Mouse (Mus musculus): Measurements from ENCODE around the gene Lenep. TPM values are rescaled to one million over a fixed set of nuclear protein-coding genes. Genes with fewer than 3 reads are reported as not detected.

The Lenep gene
- polyA plus RNA-seq, 1 experiment, result not detected

DNA sequence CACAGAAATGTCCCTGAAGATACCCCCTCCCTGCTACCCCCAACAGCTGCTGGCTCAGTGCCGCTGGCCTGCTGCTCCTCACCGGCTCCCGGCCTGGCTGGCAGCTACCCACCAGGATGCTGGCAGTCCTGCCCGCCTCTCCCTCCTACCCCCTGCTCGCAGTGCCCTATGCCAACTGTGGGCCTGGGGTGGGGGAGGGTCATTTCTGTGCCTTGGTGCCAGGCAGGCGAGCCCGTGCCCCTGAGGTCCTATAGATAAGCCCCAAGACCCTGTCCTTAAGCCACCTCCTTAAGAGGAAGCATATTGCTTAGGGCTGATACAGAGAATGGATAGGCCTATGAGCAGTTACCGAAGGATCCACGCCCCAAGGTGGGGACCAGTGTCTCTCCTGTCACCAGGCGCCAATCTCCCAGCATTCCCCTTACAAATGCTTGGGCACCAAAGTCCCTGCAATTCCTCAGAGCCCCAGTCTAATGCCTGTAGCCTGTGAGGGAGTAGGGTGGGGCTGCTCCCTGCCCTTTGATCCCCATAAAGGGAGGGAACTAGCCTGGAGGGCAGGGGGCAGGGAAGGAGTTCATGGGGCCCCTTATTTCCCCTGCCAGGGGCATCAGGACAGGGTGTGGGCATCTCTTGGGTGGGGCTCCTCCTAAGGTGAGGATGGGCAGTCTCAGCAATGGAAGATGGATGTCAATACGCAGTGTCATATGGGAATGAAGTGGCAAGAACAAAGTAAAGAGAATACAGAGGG is 14.3 kb downstream of the Lenep start:
- Histone ChIP-seq H3K4me1 (ENCODE audit: control insufficient read depth, insufficient read depth, low read length) (no peaks in the 10 kb centered on the region), H3K27ac (ENCODE audit: insufficient read depth, low read length) (no peak overlapping the region), H3K4me3 (ENCODE audit: insufficient read depth, low read length) (no peak overlapping the region)
- TF ChIP-seq POLR2A (IDR thresholded peaks at IDR 0.05; ENCODE audit: low read depth, low read length) (no peak), CTCF (IDR thresholded peaks at IDR 0.05; ENCODE audit: borderline replicate concordance, insufficient read depth, low read length) (no peak)

DNA sequence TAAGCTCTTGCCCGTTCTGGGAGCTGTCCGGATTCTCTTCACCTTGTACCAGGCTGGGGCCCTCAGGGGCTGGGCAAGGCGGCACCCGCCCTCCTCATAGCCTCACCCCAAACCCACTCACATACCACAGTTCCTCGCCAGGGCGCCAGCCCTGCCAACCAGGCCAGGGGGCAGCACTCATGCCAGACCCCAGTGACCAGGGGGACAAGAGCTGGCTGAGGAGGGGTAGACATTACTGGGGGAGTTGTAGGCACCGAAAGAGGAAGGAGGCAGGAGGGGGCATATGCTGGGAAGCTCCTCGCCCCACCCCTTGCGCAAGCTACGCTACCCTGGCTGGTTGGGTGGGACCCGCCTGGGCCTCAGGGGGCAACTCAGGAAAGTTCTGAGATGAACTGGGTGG is 15.0 kb downstream of the Lenep start:
- H3K4me1 ChIP-seq (ENCODE audit: control insufficient read depth, insufficient read depth, low read length), result no peaks in the 10 kb centered on the region
- no peak overlapping the region for H3K27ac ChIP-seq (ENCODE audit: insufficient read depth, low read length)
- no peak overlapping the region for H3K4me3 ChIP-seq (ENCODE audit: insufficient read depth, low read length)
- no peak for TF ChIP-seq POLR2A (IDR thresholded peaks at IDR 0.05; ENCODE audit: low read depth, low read length)
- no peak for TF ChIP-seq CTCF (IDR thresholded peaks at IDR 0.05; ENCODE audit: borderline replicate concordance, insufficient read depth, low read length)

DNA sequence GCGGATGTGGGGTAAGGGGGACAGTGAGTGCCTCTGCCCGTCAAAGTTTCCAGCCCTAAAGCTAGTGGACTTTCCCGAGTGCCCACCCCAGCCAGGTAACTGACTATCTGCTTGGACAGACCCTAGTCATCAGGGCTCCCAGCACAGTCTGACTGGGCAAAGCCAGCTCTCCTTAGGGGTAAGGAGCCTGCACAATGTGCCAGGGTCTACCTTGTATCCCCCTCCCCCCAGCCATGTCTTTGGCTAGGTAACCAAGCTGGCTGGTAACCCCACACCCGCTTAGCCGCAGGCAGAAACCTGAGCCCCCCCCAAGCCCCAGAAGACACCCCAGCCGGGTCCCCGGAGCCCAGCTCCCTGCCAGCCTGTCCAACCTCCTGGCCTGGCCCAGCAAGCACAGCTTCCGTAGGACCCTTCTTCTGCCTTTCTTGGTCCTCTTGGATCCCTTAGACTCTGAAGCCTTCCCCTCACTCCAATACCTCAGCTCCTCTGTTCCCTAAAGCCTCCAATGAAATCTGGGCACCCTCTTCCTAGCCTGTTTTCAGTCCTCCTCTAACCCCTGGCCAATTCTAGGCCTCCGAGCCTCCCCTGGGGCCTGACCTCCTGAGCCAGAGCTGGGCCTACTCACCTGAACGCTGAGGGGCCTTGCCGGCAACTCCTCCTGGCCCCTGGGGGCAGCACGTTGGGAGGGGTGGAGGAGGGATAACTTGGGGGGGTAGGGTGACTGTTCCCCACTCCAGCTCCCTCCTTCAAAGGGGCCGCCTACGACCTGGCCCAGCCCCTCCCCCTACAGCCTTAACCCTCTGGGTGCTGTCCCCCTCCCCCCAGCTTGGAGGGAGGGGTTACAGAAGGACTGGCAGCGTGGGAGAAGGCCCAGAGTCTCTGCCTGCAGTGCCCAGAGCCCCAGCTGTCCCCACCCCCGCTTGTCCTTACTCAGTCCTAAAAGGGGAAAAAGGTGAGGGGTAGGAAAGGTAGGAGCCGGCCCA is 15.9 kb downstream of the Lenep start:
- Histone ChIP-seq H3K27ac (ENCODE audit: insufficient read depth, low read length) (no peak overlapping the region), H3K4me3 (ENCODE audit: insufficient read depth, low read length) (no peak overlapping the region), H3K4me1 (ENCODE audit: control insufficient read depth, insufficient read depth, low read length) (no peaks in the 10 kb centered on the region)
- no peak for TF ChIP-seq POLR2A (IDR thresholded peaks at IDR 0.05; ENCODE audit: low read depth, low read length)
- no peak for TF ChIP-seq CTCF (IDR thresholded peaks at IDR 0.05; ENCODE audit: borderline replicate concordance, insufficient read depth, low read length)

DNA sequence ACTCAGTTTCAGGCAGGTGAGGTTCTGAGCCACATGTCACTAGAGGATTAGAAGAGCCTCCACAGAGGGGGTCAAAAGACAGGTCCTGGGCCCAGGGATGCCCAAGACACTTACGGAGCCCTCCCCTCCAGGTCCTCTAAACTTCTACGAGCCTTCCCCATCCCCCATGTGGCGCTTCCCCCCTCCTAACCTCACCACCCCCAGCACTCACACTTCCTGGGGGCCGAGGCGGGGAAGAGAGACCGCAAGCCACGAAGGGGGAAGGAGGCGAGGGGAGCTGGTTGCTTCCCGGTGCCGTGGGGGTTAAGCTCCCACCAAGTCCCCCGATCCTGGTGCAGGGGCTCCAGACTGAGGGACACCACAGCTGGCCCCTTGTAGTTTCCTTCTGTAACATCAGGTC is 17.1 kb downstream of the Lenep start:
- Histone ChIP-seq H3K4me1 (ENCODE audit: control insufficient read depth, insufficient read depth, low read length) (no peaks in the 10 kb centered on the region), H3K27ac (ENCODE audit: insufficient read depth, low read length) (no peak overlapping the region), H3K4me3 (ENCODE audit: insufficient read depth, low read length) (no peak overlapping the region)
- TF ChIP-seq POLR2A (IDR thresholded peaks at IDR 0.05; ENCODE audit: low read depth, low read length), result no peak
- TF ChIP-seq CTCF (IDR thresholded peaks at IDR 0.05; ENCODE audit: borderline replicate concordance, insufficient read depth, low read length), result no peak

DNA sequence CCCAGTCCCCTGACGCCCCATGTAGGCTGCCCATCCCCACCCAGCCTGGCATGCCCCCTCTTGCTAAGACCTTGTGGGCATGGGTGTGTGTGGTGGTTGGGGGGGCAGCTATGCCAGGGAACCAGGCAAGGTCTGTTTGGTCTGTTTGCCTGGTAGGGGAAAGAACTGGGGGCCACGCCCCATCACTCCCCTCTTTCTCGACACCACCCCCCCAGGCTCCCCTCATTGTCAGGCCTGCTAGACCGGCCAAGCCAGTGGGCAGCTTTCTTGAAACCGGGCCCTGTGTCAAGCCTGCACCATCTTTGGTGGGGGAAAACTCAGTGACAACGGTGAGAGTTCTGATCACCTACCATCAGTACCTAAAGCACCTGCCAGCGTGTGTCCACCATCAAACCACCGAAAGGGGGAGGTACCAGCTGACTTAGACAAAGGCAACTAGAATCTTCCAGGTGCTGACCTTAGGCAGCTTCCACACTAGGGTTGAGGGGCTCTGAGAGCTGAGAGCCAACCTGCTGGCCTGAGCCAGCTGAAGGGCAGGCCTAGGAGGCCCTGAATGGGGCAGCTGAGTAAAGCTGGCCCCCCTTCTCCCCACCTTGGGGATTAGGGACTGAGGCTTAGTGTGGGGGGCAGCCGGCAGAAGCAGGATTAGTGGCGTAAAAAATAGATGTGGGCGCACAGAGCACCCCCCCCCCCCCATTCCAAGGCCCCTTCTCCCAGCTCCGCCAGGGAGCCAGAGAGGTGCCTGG is 18.1 kb downstream of the Lenep start:
- H3K4me3 ChIP-seq (ENCODE audit: insufficient read depth, low read length), result no peak overlapping the region
- H3K4me1 ChIP-seq (ENCODE audit: control insufficient read depth, insufficient read depth, low read length), result 0 out of 2 replicates have a peak, but pooled peaks cover 1% of the 10 kb centered on the region
- no peak overlapping the region for H3K27ac ChIP-seq (ENCODE audit: insufficient read depth, low read length)
- TF ChIP-seq CTCF (IDR thresholded peaks at IDR 0.05; ENCODE audit: borderline replicate concordance, insufficient read depth, low read length), result no peak
- TF ChIP-seq POLR2A (IDR thresholded peaks at IDR 0.05; ENCODE audit: low read depth, low read length), result no peak

DNA sequence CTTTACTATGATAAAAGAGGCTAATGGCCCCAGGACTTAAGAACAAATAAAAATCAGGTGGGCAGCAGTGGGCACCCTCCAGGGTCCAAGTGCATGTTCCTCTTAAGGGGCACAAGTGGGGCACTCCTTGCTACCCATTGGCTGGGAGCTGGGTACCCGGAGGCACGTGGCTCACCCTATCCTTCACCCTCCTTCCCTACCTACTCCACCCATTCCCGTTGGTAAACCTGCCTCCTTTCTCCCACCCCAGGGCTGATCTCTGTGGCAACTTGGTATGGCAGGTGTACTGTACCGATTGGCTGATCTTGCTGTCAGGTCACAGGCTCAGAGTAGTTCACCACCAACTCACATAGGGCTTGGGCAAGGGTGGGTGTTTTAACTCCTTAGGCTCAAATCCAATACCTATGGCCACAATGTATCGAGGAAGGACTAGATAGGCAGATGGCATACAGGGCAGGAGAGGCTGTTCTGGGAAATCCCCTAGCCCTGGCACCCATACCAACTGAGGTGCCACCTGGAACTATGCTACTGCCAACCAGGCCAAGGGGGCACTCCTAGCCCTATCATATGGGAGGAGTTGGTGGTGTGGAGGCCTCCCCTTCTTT is 18.8 kb downstream of the Lenep start:
- Histone ChIP-seq H3K4me3 (ENCODE audit: insufficient read depth, low read length) (no peak overlapping the region), H3K4me1 (ENCODE audit: control insufficient read depth, insufficient read depth, low read length) (0 out of 2 replicates have a peak, but pooled peaks cover 6% of the 10 kb centered on the region), H3K27ac (ENCODE audit: insufficient read depth, low read length) (no peak overlapping the region)
- TF ChIP-seq POLR2A (IDR thresholded peaks at IDR 0.05; ENCODE audit: low read depth, low read length) (no peak), CTCF (IDR thresholded peaks at IDR 0.05; ENCODE audit: borderline replicate concordance, insufficient read depth, low read length) (no peak)

DNA sequence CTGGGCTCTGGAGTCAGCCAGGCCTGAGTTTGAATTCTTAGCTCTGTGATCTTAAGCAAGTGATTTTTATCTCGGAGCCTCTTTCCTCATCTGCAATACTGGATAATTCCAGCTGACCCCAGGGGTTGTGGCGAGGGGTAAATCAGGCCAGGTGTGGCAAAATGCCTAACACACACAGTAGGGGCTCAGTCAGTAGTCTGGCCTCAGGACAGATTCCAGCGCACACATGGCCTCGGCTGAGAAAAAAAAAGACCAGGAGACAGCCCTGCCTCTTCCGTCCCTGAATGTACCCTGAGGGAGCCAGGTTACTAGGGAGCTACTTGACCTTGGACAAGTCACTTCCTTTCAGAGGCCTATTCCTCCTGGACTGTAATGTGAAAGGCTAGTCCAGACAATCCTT is 19.6 kb downstream of the Lenep start:
- H3K4me1 ChIP-seq (ENCODE audit: control insufficient read depth, insufficient read depth, low read length), result 0 out of 2 replicates have a peak, but pooled peaks cover 7% of the 10 kb centered on the region
- no peak overlapping the region for H3K4me3 ChIP-seq (ENCODE audit: insufficient read depth, low read length)

DNA sequence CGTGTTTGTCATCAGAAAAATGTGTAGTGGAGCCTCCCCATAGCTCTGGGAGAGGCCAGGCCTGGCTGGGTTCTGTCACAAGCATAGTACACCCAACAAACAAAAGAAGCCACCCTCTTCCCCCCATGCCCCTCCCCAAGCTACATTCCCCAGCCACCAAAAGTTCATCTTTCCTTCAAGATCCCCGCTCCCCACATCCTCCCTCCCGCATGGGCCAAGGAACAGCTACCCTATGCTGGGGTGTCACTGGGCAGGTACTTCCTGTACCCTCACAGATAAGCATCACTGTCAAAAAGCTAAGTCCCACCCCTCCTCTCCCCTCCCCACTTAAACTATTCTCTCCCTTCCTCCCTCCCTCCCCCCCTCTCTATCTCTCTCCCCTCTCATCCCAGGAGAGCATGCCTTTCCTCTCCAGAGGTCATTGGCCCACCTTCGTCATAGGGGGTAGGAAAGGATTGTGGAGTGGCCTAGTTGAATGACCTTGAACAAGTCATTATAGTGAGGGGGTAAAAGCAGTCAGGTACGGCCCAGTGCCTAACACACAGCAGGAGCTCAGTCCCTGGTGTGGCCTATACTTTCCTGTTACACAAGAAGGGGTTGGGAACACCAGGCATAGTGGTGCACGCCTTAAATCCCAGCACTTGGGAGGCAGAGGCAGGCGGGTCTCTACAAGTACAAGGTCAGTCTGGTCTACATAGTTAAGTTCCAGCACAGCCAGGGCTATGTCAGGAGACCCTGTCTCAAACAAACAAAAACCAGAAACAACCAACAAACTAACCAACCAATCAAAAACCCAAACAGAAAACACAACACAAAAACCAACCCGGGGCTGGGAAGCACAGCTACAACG is 20.3 kb downstream of the Lenep start:
- Histone ChIP-seq H3K27ac (ENCODE audit: insufficient read depth, low read length) (no peak overlapping the region), H3K4me1 (ENCODE audit: control insufficient read depth, insufficient read depth, low read length) (0 out of 2 replicates have a peak, but pooled peaks cover 7% of the 10 kb centered on the region), H3K4me3 (ENCODE audit: insufficient read depth, low read length) (no peak overlapping the region)
- TF ChIP-seq POLR2A (IDR thresholded peaks at IDR 0.05; ENCODE audit: low read depth, low read length), result no peak
- no peak for TF ChIP-seq CTCF (IDR thresholded peaks at IDR 0.05; ENCODE audit: borderline replicate concordance, insufficient read depth, low read length)

More for the DNA sequence above, 19.6 kb downstream of the Lenep start:
- H3K27ac ChIP-seq (ENCODE audit: insufficient read depth, low read length), result no peak overlapping the region
- TF ChIP-seq POLR2A (IDR thresholded peaks at IDR 0.05; ENCODE audit: low read depth, low read length), result no peak
- TF ChIP-seq CTCF (IDR thresholded peaks at IDR 0.05; ENCODE audit: borderline replicate concordance, insufficient read depth, low read length), result no peak
